Mouse (Mus musculus) heart, embryonic 10.5 days (tissue): Measurements from ENCODE around the gene Prkcz. TPM values are rescaled to one million over a fixed set of nuclear protein-coding genes. Genes with fewer than 3 reads are reported as not detected.
A peak's percentile ranks its signal among the peaks of the same experiment; 100 is the strongest.

ENCODE experiments used
- DNase-seq: peaks from one replicate; pipeline ENCODE4 v3.0.0-alpha.2; 2017; ENCODE audit warnings: low spot score
- H3K27ac ChIP-seq: fragments of 300-500 bp; sonication (generic); 2 replicates; pipeline ENCODE4 v1.5.1; 2016; ENCODE audit warnings: mild to moderate bottlenecking
- H3K27me3 ChIP-seq: fragments of 300-500 bp; sonication (generic); 2 replicates; pipeline ENCODE4 v1.6.1; 2016; ENCODE audit warnings: mild to moderate bottlenecking; ENCODE audit not compliant: poor library complexity, insufficient read depth, severe bottlenecking
- H3K36me3 ChIP-seq: fragments of 300-500 bp; sonication (generic); 2 replicates; pipeline ENCODE4 v1.6.1; 2016; ENCODE audit warnings: mild to moderate bottlenecking, moderate library complexity
- H3K4me1 ChIP-seq: fragments of 300-500 bp; sonication (generic); 2 replicates; pipeline ENCODE4 v1.6.1; 2016; ENCODE audit warnings: mild to moderate bottlenecking
- H3K4me3 ChIP-seq: fragments of 300-500 bp; sonication (generic); 2 replicates; pipeline ENCODE4 v1.5.1; 2016; ENCODE audit warnings: mild to moderate bottlenecking, moderate library complexity
- H3K9me3 ChIP-seq: fragments of 300-500 bp; sonication (generic); 2 replicates; pipeline ENCODE4 v1.6.1; 2016; ENCODE audit warnings: mild to moderate bottlenecking, moderate library complexity
- WGBS: fragments of 180-500 bp; shearing (Covaris S2); methylation state at CpG from one replicate; pipeline ENCODE4 v1.1.7; 2016; 5-methylcytosine and 5-hydroxymethylcytosine counted together
- polyA plus RNA-seq: library from polyadenylated mRNA; unstranded; fragments of >200 nt; fragmentation: Nextera tagmentation; extraction: Ambion mirVana; gene quantifications from 2 replicates; pipeline ENCODE4 v1.2.1, GENCODE M21; 2016

The Prkcz gene
- polyA plus RNA-seq, 1 experiment from 2014 or later: 12.4 TPM

- no peaks in the 10 kb centered on the region for H3K36me3 ChIP-seq
- 27% methylated on average over 57 of the region's 63 CpGs for WGBS
- no peaks in the 10 kb centered on the region for H3K9me3 ChIP-seq
- peak within 1 kb of the TSS; percentile 97 for H3K27ac ChIP-seq
- H3K27me3 ChIP-seq: no peaks in the 10 kb centered on the region
- peaks cover 65% of the 10 kb centered on the region for H3K4me1 ChIP-seq
- peak within 1 kb of the TSS; percentile 97 for H3K4me3 ChIP-seq
- DNase-seq: no peak
These were observed 138.7 kb downstream of the Prkcz start, which contains the start of gene Ski for GRCm38 (mm10) chr4:155222552-155222840. Ski (minus strand) TSS chr4:155222592.

DNA sequence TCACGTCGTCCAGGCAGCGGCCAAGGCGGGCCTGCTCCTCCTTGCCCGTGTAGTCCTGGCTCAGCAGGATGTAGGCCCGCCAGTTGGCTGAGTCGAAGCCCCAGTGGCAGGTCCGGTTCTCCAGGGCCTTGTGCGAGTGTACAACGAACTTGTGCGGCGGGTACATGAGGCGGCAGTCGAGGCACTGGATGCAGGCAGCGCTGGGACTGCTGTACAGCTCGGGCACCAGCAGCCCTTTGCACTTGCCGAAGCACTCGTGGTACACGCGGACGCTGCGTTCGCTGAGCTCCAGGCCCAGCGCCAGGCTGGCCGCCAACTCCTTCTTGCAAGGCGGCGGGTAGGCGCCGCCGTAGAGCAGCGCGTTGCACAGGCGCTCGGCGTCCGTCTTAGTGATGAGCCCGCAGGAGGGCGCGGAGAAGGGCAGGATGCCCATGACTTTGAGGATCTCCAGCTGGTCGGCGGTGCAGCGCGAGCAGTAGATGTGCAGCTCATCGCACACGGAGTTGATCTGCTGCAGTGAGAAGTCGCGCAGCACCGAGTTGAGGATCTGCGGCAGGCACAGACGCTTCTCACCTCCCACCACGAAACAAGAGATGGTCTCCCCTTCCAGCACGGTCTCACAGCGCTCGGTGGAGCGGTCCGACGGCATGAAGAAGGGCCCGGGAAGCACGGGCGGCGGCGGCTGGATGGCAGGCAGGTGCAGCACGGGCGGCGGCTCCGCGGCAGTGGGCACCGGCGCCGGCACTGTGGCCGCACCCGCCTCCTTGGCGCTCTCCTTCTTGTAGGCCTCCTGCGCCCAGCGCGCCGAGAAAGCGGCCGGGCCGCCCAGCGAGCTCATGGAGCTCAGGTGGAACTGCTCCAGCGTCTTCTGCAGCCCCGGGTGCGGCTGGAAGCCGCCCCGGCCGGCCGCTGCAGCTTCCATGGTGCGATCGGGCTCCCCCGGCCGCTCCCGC, 139.3 kb downstream of the Prkcz start:
- under 1% methylated on average over 90 of the region's 93 CpGs for WGBS

GRCm38 (mm10) chr4:155221106-155221505, 140.1 kb downstream of the Prkcz start:
- H3K4me3 ChIP-seq: peak overlapping the region; percentile 97
- no peak for DNase-seq
- H3K36me3 ChIP-seq: no peaks in the 10 kb centered on the region
- H3K27ac ChIP-seq: peak overlapping the region; percentile 93
- 2% methylated on average over 7 of the region's 7 CpGs for WGBS
- no peaks in the 10 kb centered on the region for H3K27me3 ChIP-seq
- no peaks in the 10 kb centered on the region for H3K9me3 ChIP-seq
- peaks cover 77% of the 10 kb centered on the region for H3K4me1 ChIP-seq

More for the DNA sequence above, 139.3 kb downstream of the Prkcz start:
- H3K4me1 ChIP-seq: peaks cover 69% of the 10 kb centered on the region
- H3K4me3 ChIP-seq: peak overlapping the region; percentile 97
- peak overlapping the region; percentile 93 for H3K27ac ChIP-seq
- DNase-seq: no peak
- H3K27me3 ChIP-seq: no peaks in the 10 kb centered on the region
- H3K9me3 ChIP-seq: no peaks in the 10 kb centered on the region
- H3K36me3 ChIP-seq: no peaks in the 10 kb centered on the region

- Histone ChIP-seq H3K27me3 (no peaks in the 10 kb centered on the region), H3K27ac (peak overlapping the region; percentile 93), H3K4me1 (peaks cover 83% of the 10 kb centered on the region), H3K36me3 (no peaks in the 10 kb centered on the region), H3K4me3 (peak overlapping the region; percentile 97), H3K9me3 (no peaks in the 10 kb centered on the region)
- 10% methylated on average over 14 of the region's 14 CpGs for WGBS
- no peak for DNase-seq
These were observed 140.7 kb downstream of the Prkcz start for GRCm38 (mm10) chr4:155220213-155221100.

GRCm38 (mm10) chr4:155219271-155220212, 141.6 kb downstream of the Prkcz start:
- 51% methylated on average over 12 of the region's 12 CpGs for WGBS
- Histone ChIP-seq H3K4me1 (peaks cover 90% of the 10 kb centered on the region), H3K4me3 (peak overlapping the region; percentile 97), H3K27ac (peak overlapping the region; percentile 32), H3K9me3 (no peaks in the 10 kb centered on the region), H3K27me3 (no peaks in the 10 kb centered on the region), H3K36me3 (no peaks in the 10 kb centered on the region)
- no peak for DNase-seq

DNA sequence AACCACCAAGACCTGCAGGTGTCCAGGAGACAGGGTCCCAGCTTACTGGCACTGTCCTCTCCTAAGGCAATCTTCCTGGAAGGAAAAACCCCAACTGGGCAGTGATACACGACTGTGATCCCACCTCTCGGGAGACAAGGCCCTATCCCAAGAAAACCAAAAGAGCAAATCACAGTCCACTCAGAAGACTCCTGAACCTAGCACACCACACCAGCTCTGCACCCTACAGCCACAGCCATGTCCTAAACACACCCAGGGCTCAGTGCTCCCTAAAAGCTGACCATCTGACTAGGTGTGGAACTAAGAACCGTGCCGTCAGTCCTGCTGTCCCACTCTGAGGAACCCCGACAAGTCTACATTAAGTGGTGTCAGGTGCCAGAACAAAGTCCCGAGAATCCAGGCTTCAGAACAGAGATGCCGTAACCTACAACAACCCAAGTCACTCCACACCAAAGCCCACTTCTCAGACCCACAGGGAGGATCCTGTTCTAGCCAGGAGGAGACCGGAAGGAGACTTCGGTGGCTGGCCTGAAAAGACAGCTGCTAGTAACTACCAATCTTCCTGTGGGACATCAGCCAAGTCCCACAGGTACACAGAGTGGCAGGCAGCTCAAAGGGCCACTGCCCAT, 142.9 kb downstream of the Prkcz start:
- DNase-seq: no peak
- Histone ChIP-seq H3K36me3 (no peaks in the 10 kb centered on the region), H3K9me3 (no peaks in the 10 kb centered on the region), H3K4me3 (0 out of 2 replicates have a peak overlapping the region, but pooled peaks have one; percentile 97), H3K4me1 (peaks cover 91% of the 10 kb centered on the region), H3K27ac (no peak overlapping the region), H3K27me3 (no peaks in the 10 kb centered on the region)
- 81% methylated on average over 9 of the region's 9 CpGs for WGBS

DNA sequence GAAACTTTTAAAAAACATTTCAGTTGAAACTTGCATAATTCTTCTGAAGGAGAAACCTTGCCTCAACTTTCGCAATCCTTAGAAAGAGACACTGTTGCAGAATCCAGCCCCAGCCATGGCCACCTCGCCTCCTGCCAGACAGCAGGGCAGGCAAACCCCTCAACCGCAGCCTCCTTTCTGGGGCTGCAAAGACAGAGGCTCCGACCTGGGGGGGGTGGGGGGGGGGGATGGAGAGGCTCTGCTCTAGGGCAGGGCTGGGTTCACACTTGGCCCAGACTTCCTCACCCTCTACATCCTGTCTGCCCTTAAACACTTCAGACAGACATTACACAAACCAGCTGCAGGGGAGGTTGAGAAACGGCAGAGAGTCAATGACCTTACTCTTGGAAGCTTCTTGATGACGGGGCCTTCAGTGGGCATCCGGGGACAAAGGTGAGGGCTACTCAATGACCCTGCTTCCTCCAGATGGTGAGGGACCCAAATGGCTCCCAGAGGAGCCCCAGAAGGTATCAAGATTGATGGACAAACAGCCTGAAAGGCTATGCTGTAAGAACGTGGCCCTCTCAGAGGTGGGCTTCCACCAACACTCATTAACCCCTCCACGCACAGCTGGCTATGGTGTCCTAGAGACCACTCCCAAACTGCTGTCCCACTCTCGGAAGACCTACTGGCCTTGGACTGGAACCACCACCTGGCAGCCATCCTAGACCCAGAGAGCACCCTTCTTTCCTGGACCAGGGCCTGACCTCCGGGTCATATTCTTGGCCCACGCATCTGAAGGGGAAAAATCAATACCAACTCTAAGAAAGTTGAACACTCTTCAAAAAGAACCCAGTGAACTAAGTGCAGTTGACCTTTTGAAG, 143.7 kb downstream of the Prkcz start:
- H3K27ac ChIP-seq: peak overlapping the region; percentile 33; the same call in 1 of the 2 replicates
- peak overlapping the region; percentile 10 for H3K4me3 ChIP-seq
- DNase-seq: no peak
- H3K9me3 ChIP-seq: no peaks in the 10 kb centered on the region
- no peaks in the 10 kb centered on the region for H3K27me3 ChIP-seq
- peaks cover 97% of the 10 kb centered on the region for H3K4me1 ChIP-seq
- 51% methylated on average over 12 of the region's 12 CpGs for WGBS
- no peaks in the 10 kb centered on the region for H3K36me3 ChIP-seq

DNA sequence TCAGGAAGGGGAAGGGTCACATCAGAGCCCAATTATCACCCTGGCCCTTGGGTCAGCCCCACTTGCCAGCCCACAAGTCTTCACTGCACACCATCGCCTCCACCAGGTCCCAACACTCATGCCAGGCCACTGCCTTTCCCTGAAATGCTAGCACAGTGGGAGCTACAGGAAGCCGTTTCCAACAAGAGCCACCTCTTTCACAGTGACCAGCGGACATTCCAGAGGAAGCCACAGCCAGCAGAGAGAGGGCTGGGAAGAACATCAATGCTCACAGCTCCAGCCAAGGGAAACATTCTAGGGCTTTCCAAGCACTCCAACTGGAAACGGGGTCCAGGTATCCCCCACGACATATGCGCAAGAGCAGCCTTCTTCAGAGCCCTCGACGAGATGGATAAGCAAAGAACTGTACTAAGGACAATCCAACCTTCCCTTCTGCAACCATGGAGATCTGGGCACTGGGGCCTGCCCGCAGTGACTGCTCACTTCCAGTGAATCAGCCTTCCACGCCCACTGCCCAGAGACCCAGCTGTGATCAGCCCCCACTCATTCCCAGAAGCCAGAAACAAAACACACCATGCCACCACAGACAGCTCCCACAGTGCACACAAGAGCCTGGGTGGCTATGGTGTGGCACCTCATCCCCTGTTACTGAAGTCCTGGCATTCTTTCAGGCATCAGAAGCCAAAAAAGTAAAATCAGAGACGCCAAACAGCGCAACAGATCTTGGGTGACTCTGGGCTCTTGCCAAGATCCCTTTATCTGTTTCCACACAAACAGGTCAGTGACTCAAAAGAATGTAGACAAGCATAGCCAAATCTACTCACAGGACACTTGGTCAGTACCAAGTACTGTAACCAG, 145.2 kb downstream of the Prkcz start:
- WGBS: 52% methylated on average over 12 of the region's 12 CpGs
- Histone ChIP-seq H3K27ac (peak overlapping the region; percentile 43), H3K4me3 (peak overlapping the region; percentile 25)

GRCm38 (mm10) chr4:155215203-155215602, 146.0 kb downstream of the Prkcz start:
- peaks cover 94% of the 10 kb centered on the region for H3K4me1 ChIP-seq
- 34% methylated on average over 9 of the region's 9 CpGs for WGBS
- peaks cover 15% of the 10 kb centered on the region for H3K36me3 ChIP-seq
- H3K27ac ChIP-seq: 0 out of 2 replicates have a peak overlapping the region, but pooled peaks have one; percentile 17
- H3K9me3 ChIP-seq: no peaks in the 10 kb centered on the region
- H3K27me3 ChIP-seq: no peaks in the 10 kb centered on the region
- peak overlapping the region; percentile 17; the same call in 1 of the 2 replicates for H3K4me3 ChIP-seq
- no peak for DNase-seq

More for the DNA sequence above, 145.2 kb downstream of the Prkcz start:
- Histone ChIP-seq H3K36me3 (peaks cover 8% of the 10 kb centered on the region), H3K27me3 (no peaks in the 10 kb centered on the region), H3K4me1 (peaks cover 99% of the 10 kb centered on the region), H3K9me3 (no peaks in the 10 kb centered on the region)
- DNase-seq: no peak

DNA sequence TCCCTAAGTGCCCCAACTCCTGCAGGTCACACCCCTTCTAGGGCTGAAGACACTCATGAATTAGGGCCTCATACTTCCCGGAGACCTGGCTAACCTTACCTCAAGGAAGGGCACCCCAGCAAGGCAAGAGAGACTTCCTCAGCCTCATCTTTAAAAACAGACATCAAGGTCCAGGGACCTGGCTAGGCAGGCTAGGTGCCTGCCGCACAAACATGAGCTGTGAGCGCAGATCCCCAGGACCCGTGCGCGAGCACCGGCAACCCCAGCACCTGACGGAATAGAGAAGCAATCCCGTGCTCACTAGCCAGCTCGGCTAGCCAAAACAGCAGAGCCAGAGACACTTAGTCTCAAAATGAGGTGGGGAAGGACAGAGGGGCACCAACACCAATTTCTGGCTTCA, 146.4 kb downstream of the Prkcz start:
- Histone ChIP-seq H3K27ac (peak overlapping the region; percentile 17; the same call in 1 of the 2 replicates), H3K4me1 (peaks cover 93% of the 10 kb centered on the region), H3K4me3 (0 out of 2 replicates have a peak overlapping the region, but pooled peaks have one; percentile 17), H3K9me3 (no peaks in the 10 kb centered on the region), H3K36me3 (peaks cover 17% of the 10 kb centered on the region), H3K27me3 (no peaks in the 10 kb centered on the region)
- no peak for DNase-seq
- 75% methylated on average over 10 of the region's 10 CpGs for WGBS
